Mouse (Mus musculus) olfactory bulb, adult 2 months (tissue): ENCODE data around the gene Mief1. TPM values are rescaled to one million over a fixed set of nuclear protein-coding genes. Genes with fewer than 3 reads are reported as not detected.
A peak's percentile ranks its signal among the peaks of the same experiment; 100 is the strongest.

Experiments
- H3K27ac ChIP-seq: fragments of 200-500 bp; 2 replicates; pipeline ENCODE4 v1.5.1; 2012; ENCODE audit warnings: low read depth, low read length; ENCODE audit not compliant: insufficient read depth
- H3K4me1 ChIP-seq: fragments of 200-500 bp; 2 replicates; pipeline ENCODE4 v1.6.1; 2012; ENCODE audit warnings: low read length; ENCODE audit not compliant: control insufficient read depth, insufficient read depth
- H3K4me3 ChIP-seq: fragments of 200-500 bp; 2 replicates; pipeline ENCODE4 v1.5.1; 2012; ENCODE audit warnings: mild to moderate bottlenecking, low read depth, low read length, moderate library complexity; ENCODE audit not compliant: insufficient read depth
- CTCF ChIP-seq: fragments of 200-500 bp; IDR thresholded peaks from 2 replicates; pipeline ENCODE4 v1.5.1; 2012; ENCODE audit warnings: low read depth, mild to moderate bottlenecking, low read length, moderate library complexity; ENCODE audit not compliant: insufficient read depth
- POLR2A ChIP-seq: fragments of 200-500 bp; IDR thresholded peaks from 2 replicates; pipeline ENCODE4 v1.6.1; 2012; ENCODE audit warnings: mild to moderate bottlenecking, low read depth, low read length, moderate library complexity; ENCODE audit not compliant: insufficient read depth
- WGBS: fragments of 180-500 bp; shearing (Covaris S2); methylation state at CpG from one replicate; pipeline ENCODE4 v1.1.7; 2018; 5-methylcytosine and 5-hydroxymethylcytosine counted together
- polyA plus RNA-seq: library from polyadenylated mRNA; stranded (reverse); fragments of >200 nt; gene quantifications from 2 replicates; pipeline ENCODE4 v1.2.4, GENCODE M21; 2012; ENCODE audit warnings: low replicate concordance; ENCODE audit not compliant: missing spikeins, insufficient read depth, insufficient read length

The Mief1 gene
- polyA plus RNA-seq, 1 experiment = not detected

- TF ChIP-seq POLR2A = no peak
- no peak for TF ChIP-seq CTCF
- 94% methylated on average over 1 of the region's 1 CpGs for WGBS
- peaks cover 15% of the 10 kb centered on the region for H3K4me1 ChIP-seq
- H3K27ac ChIP-seq = no peak overlapping the region
- no peak overlapping the region for H3K4me3 ChIP-seq
These were observed 14.8 kb downstream of the Mief1 start for GRCm38 (mm10) chr15:80248596-80248995.

DNA sequence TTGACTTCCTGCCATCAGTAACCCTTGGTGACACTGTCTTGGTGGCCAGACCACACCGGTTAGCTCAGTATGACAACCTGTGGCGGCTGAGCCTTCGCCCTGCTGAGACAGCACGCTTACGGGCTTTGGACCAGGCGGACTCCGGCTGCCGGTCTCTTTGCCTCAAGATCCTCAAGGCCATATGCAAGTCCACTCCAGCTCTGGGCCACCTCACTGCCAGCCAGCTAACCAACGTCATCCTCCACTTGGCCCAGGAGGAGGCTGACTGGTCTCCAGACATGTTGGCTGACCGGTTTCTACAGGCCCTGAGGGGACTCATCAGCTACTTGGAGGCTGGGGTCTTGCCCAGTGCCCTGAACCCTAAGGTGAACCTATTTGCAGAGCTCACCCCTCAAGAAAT, 15.9 kb downstream of the Mief1 start:
- WGBS = 91% methylated on average over 10 of the region's 10 CpGs
- Histone ChIP-seq H3K4me1 (peaks cover 18% of the 10 kb centered on the region), H3K27ac (0 out of 2 replicates have a peak overlapping the region, but pooled peaks have one; percentile 29), H3K4me3 (no peak overlapping the region)
- TF ChIP-seq CTCF (no peak), POLR2A (no peak)

- H3K4me1 ChIP-seq = peaks cover 18% of the 10 kb centered on the region
- 87% methylated on average over 6 of the region's 6 CpGs for WGBS
- no peak overlapping the region for H3K4me3 ChIP-seq
- TF ChIP-seq POLR2A (no peak), CTCF (no peak)
- H3K27ac ChIP-seq = peak overlapping the region; percentile 90
These were observed 16.8 kb downstream of the Mief1 start for GRCm38 (mm10) chr15:80250586-80250985.

- no peak overlapping the region for H3K4me3 ChIP-seq
- H3K27ac ChIP-seq = peak overlapping the region; percentile 97
- peaks cover 22% of the 10 kb centered on the region for H3K4me1 ChIP-seq
- 7% methylated on average over 2 of the region's 2 CpGs for WGBS
- no peak for TF ChIP-seq CTCF
- no peak for TF ChIP-seq POLR2A
These were observed 19.7 kb downstream of the Mief1 start for GRCm38 (mm10) chr15:80253530-80253929.

GRCm38 (mm10) chr15:80254207-80254606, 20.4 kb downstream of the Mief1 start:
- TF ChIP-seq POLR2A (no peak), CTCF (no peak)
- H3K4me3 ChIP-seq = peak overlapping the region; percentile 90
- peaks cover 22% of the 10 kb centered on the region for H3K4me1 ChIP-seq
- H3K27ac ChIP-seq = peak overlapping the region; percentile 97
- WGBS = 28% methylated on average over 6 of the region's 6 CpGs

DNA sequence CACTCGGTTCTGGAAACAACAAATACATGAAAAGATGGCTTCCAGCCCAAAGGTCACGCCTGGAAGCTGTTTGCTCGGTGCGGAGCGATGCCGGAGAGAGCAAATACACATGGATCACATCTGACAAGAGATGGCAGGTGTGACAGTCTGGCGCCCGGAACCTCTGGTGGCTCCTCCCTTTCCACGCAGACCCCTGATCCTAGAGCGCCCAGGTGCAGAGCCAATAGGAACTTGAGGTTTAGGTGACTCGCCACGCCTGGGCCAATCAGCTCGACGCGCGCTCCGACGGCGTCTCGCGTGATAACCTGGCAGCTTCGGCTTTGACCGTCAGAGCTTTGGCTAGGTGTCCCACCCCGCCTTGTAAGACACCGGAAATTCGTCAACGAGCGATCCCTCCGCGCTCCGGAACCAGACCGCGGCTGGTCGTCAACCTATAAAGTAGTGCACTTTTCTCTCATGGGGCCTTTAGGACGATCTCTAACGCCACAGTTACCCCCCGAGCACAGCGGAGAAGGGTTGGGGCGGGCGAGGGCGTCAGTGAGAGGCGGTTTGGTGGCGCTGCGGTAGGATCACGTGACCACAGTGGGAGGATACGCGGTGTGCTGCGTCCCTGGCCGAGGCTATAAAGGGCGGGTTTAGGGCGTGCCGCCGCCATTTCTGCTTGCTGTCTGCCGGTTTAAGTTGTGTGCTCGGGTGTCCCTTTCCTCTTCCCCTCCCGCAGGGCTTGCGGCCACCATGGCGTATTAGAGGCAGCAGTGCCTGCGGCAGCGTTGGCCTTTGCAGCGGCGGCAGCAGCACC, 21.2 kb downstream of the Mief1 start, which contains the start of gene Atf4:
TSS of gene Atf4 (plus strand) at position 338 of the 799 bp plus-strand sequence.
- Histone ChIP-seq H3K27ac (peak within 1 kb of the TSS; percentile 100), H3K4me3 (peak within 1 kb of the TSS; percentile 90), H3K4me1 (peaks cover 17% of the 10 kb centered on the region)
- under 1% methylated on average over 62 of the region's 62 CpGs for WGBS
- no peak for TF ChIP-seq CTCF
- TF ChIP-seq POLR2A = peak; percentile 99

- TF ChIP-seq CTCF (no peak), POLR2A (no peak; the same call in 1 of the 2 replicates)
- WGBS = under 1% methylated on average over 51 of the region's 51 CpGs
- H3K4me3 ChIP-seq = peak overlapping the region; percentile 90
- H3K27ac ChIP-seq = peak overlapping the region; percentile 100
- peaks cover 11% of the 10 kb centered on the region for H3K4me1 ChIP-seq
These were observed 21.9 kb downstream of the Mief1 start for GRCm38 (mm10) chr15:80255646-80256121.

DNA sequence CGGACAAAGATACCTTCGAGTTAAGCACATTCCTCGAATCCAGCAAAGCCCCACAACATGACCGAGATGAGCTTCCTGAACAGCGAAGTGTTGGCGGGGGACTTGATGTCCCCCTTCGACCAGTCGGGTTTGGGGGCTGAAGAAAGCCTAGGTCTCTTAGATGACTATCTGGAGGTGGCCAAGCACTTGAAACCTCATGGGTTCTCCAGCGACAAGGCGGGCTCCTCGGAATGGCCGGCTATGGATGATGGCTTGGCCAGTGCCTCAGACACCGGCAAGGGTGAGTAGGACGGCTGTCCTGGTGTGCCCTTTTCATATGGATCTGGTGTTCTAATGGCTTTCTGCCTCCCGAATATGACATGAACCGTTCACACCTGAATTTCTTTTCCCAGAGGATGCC, 22.4 kb downstream of the Mief1 start:
- H3K4me1 ChIP-seq = peaks cover 7% of the 10 kb centered on the region
- TF ChIP-seq CTCF (no peak), POLR2A (no peak)
- peak overlapping the region; percentile 23; the same call in 1 of the 2 replicates for H3K27ac ChIP-seq
- peak overlapping the region; percentile 90 for H3K4me3 ChIP-seq
- WGBS = 2% methylated on average over 16 of the region's 16 CpGs
